Mouse (Mus musculus) hindbrain, embryonic 11.5 days (tissue): ENCODE results near the gene Ppp1r1b. TPM values are rescaled to one million over a fixed set of nuclear protein-coding genes. Genes with fewer than 3 reads are reported as not detected.

ENCODE experiments used
- ATAC-seq: fragments of 200-750 bp; cut with Nextera tagmentation; 2 replicates; pipeline ENCODE4 v1.8.0; 2017; ENCODE audit warnings: mild to moderate bottlenecking, moderate TSS enrichment, moderate library complexity; ENCODE audit not compliant: low FRiP score
- DNase-seq: peaks from one replicate; pipeline ENCODE4 v3.0.0-alpha.2; 2015; ENCODE audit warnings: low spot score
- H3K27ac ChIP-seq: fragments of 300-500 bp; sonication (generic); 2 replicates; pipeline ENCODE4 v1.5.1; 2014; ENCODE audit warnings: mild to moderate bottlenecking, low read depth, low read length
- H3K27me3 ChIP-seq: fragments of 300-500 bp; sonication (generic); 2 replicates; pipeline ENCODE4 v1.6.1; 2014; ENCODE audit warnings: mild to moderate bottlenecking, low read length, moderate library complexity, mixed read lengths; ENCODE audit not compliant: control insufficient read depth, insufficient read depth
- H3K36me3 ChIP-seq: fragments of 300-500 bp; sonication (generic); 2 replicates; pipeline ENCODE4 v1.6.1; 2014; ENCODE audit warnings: mild to moderate bottlenecking, low read length, moderate library complexity, mixed read lengths; ENCODE audit not compliant: control insufficient read depth, insufficient read depth
- H3K4me1 ChIP-seq: fragments of 300-500 bp; sonication (generic); replicated peaks from 2 replicates; pipeline ENCODE4 v1.6.1; 2014; ENCODE audit warnings: low read length, mixed read lengths; ENCODE audit not compliant: control insufficient read depth, insufficient read depth
- H3K4me2 ChIP-seq: fragments of 300-500 bp; sonication (generic); replicated peaks from 2 replicates; pipeline ENCODE4 v1.6.1; 2014; ENCODE audit warnings: mild to moderate bottlenecking, low read depth, low read length
- H3K4me3 ChIP-seq: fragments of 300-500 bp; sonication (generic); 2 replicates; pipeline ENCODE4 v1.5.1; 2014; ENCODE audit warnings: low read depth, low read length
- H3K9ac ChIP-seq: fragments of 300-500 bp; sonication (generic); 2 replicates; pipeline ENCODE4 v1.6.1; 2014; ENCODE audit warnings: low read depth, low read length
- H3K9me3 ChIP-seq: fragments of 300-500 bp; sonication (generic); 2 replicates; pipeline ENCODE4 v1.6.1; 2016; ENCODE audit warnings: low read length; ENCODE audit not compliant: control insufficient read depth
- WGBS: fragments of 180-500 bp; shearing (Covaris S2); extraction: QIAGEN DNeasy Blood & Tissue Kit; methylation state at CpG from one replicate; pipeline ENCODE4 v1.1.7; 2014; 5-methylcytosine and 5-hydroxymethylcytosine counted together
- polyA plus RNA-seq: library from polyadenylated mRNA; unstranded; fragments of >200 nt; fragmentation: Nextera tagmentation; extraction: Ambion mirVana; gene quantifications from 2 replicates; pipeline ENCODE4 v1.2.1, GENCODE M21; 2014

Gene Ppp1r1b
- polyA plus RNA-seq, 1 experiment from 2014 or later = 0.29 TPM

- Histone ChIP-seq H3K27me3 (peaks cover 100% of the 10 kb centered on the region), H3K9me3 (no peaks in the 10 kb centered on the region), H3K4me2 (no peak overlapping the region), H3K4me1 (peaks cover 11% of the 10 kb centered on the region; the same call in 1 of the 2 replicates), H3K9ac (no peak overlapping the region), H3K36me3 (no peaks in the 10 kb centered on the region), H3K27ac (no peak overlapping the region), H3K4me3 (no peak overlapping the region)
- DNase-seq (no peak), ATAC-seq (no peak)
- 77% methylated on average over 1 of the region's 1 CpGs for WGBS
Observed at GRCm38 (mm10) chr11:98331401-98331800, 16.8 kb upstream of the Ppp1r1b start.

GRCm38 (mm10) chr11:98332186-98332585 lies 16.0 kb upstream of the Ppp1r1b start:
- Histone ChIP-seq H3K9me3 (no peaks in the 10 kb centered on the region), H3K4me3 (no peak overlapping the region), H3K4me1 (peaks cover 11% of the 10 kb centered on the region; the same call in 1 of the 2 replicates), H3K9ac (no peak overlapping the region), H3K27me3 (peaks cover 100% of the 10 kb centered on the region), H3K36me3 (no peaks in the 10 kb centered on the region), H3K27ac (no peak overlapping the region), H3K4me2 (no peak overlapping the region)
- no peak for ATAC-seq
- WGBS = 82% methylated on average over 3 of the region's 3 CpGs
- DNase-seq = no peak

- ATAC-seq = no peak
- H3K4me1 ChIP-seq = peaks cover 11% of the 10 kb centered on the region; the same call in 1 of the 2 replicates
- no peaks in the 10 kb centered on the region for H3K36me3 ChIP-seq
- no peak overlapping the region for H3K9ac ChIP-seq
- H3K4me3 ChIP-seq = no peak overlapping the region
- 68% methylated on average over 4 of the region's 4 CpGs for WGBS
- no peak for DNase-seq
- H3K27me3 ChIP-seq = peaks cover 100% of the 10 kb centered on the region
- no peaks in the 10 kb centered on the region for H3K9me3 ChIP-seq
- no peak overlapping the region for H3K27ac ChIP-seq
- no peak overlapping the region for H3K4me2 ChIP-seq
Observed at GRCm38 (mm10) chr11:98332841-98333240, 15.4 kb upstream of the Ppp1r1b start.

- no peaks in the 10 kb centered on the region for H3K9me3 ChIP-seq
- no peak overlapping the region for H3K4me2 ChIP-seq
- WGBS = 74% methylated on average over 10 of the region's 10 CpGs
- no peak for ATAC-seq
- H3K9ac ChIP-seq = no peak overlapping the region
- no peak overlapping the region for H3K4me3 ChIP-seq
- H3K4me1 ChIP-seq = peaks cover 7% of the 10 kb centered on the region; the same call in 1 of the 2 replicates
- H3K27me3 ChIP-seq = peaks cover 100% of the 10 kb centered on the region
- no peak overlapping the region for H3K27ac ChIP-seq
- H3K36me3 ChIP-seq = no peaks in the 10 kb centered on the region
- DNase-seq = no peak
Observed at GRCm38 (mm10) chr11:98333263-98333696, 14.9 kb upstream of the Ppp1r1b start.

- DNase-seq (no peak), ATAC-seq (no peak)
- Histone ChIP-seq H3K9me3 (no peaks in the 10 kb centered on the region), H3K4me2 (peak overlapping the region; percentile 30), H3K36me3 (no peaks in the 10 kb centered on the region), H3K27me3 (peaks cover 100% of the 10 kb centered on the region), H3K27ac (no peak overlapping the region), H3K9ac (no peak overlapping the region), H3K4me1 (peaks cover 12% of the 10 kb centered on the region; the same call in 1 of the 2 replicates), H3K4me3 (peak overlapping the region; percentile 13; the same call in 1 of the 2 replicates)
- 4% methylated on average over 25 of the region's 41 CpGs for WGBS
Observed at GRCm38 (mm10) chr11:98333981-98334741, 14.0 kb upstream of the Ppp1r1b start.

- H3K27me3 ChIP-seq = peaks cover 100% of the 10 kb centered on the region
- H3K4me1 ChIP-seq = peaks cover 12% of the 10 kb centered on the region; the same call in 1 of the 2 replicates
- no peak for DNase-seq
- no peaks in the 10 kb centered on the region for H3K9me3 ChIP-seq
- H3K27ac ChIP-seq = no peak overlapping the region
- H3K9ac ChIP-seq = no peak overlapping the region
- no peaks in the 10 kb centered on the region for H3K36me3 ChIP-seq
- H3K4me3 ChIP-seq = no peak overlapping the region
- WGBS = 6% methylated on average over 9 of the region's 9 CpGs
- H3K4me2 ChIP-seq = no peak overlapping the region
- no peak for ATAC-seq
Observed at GRCm38 (mm10) chr11:98335250-98335649, 13.0 kb upstream of the Ppp1r1b start.

GRCm38 (mm10) chr11:98336245-98337107 lies 11.7 kb upstream of the Ppp1r1b start:
- H3K4me2 ChIP-seq = no peak overlapping the region
- ATAC-seq = no peak
- no peaks in the 10 kb centered on the region for H3K36me3 ChIP-seq
- no peaks in the 10 kb centered on the region for H3K9me3 ChIP-seq
- no peak overlapping the region for H3K27ac ChIP-seq
- WGBS = 15% methylated on average over 13 of the region's 13 CpGs
- peaks cover 98% of the 10 kb centered on the region for H3K27me3 ChIP-seq
- peaks cover 12% of the 10 kb centered on the region; the same call in 1 of the 2 replicates for H3K4me1 ChIP-seq
- H3K4me3 ChIP-seq = no peak overlapping the region
- no peak overlapping the region for H3K9ac ChIP-seq
- no peak for DNase-seq

- Histone ChIP-seq H3K9me3 (no peaks in the 10 kb centered on the region), H3K4me3 (peak overlapping the region; percentile 36), H3K4me2 (peak overlapping the region; percentile 78), H3K27me3 (peaks cover 88% of the 10 kb centered on the region), H3K4me1 (peaks cover 12% of the 10 kb centered on the region), H3K9ac (peak overlapping the region; percentile 44; the same call in 1 of the 2 replicates), H3K27ac (no peak overlapping the region), H3K36me3 (no peaks in the 10 kb centered on the region)
- no peak for ATAC-seq
- no peak for DNase-seq
- under 1% methylated on average over 33 of the region's 57 CpGs for WGBS
Observed at GRCm38 (mm10) chr11:98338507-98338961, 9.7 kb upstream of the Ppp1r1b start.
